Mouse (Mus musculus) C2C12 (cell line): ENCODE data around the gene 1700025G04Rik. TPM values are rescaled to one million over a fixed set of nuclear protein-coding genes. Genes with fewer than 3 reads are reported as not detected.

ENCODE experiments used
- H3K27me3 ChIP-seq: one replicate; pipeline ENCODE4 v1.6.1; 2011; ENCODE audit not compliant: control insufficient read depth, insufficient read depth, insufficient read length
- H3K36me3 ChIP-seq: one replicate; pipeline ENCODE4 v1.6.1; 2011; ENCODE audit not compliant: control insufficient read depth, insufficient read depth
- H3K4me3 ChIP-seq: one replicate; pipeline ENCODE4 v1.5.1; 2011; ENCODE audit warnings: mild to moderate bottlenecking, control low read depth; ENCODE audit not compliant: poor library complexity, insufficient read depth, severe bottlenecking
- H3K79me2 ChIP-seq: one replicate; pipeline ENCODE4 v1.6.1; 2011; ENCODE audit not compliant: control insufficient read depth, insufficient read depth
- H3K79me3 ChIP-seq: one replicate; pipeline ENCODE4 v1.6.1; 2011; ENCODE audit warnings: low read depth, control low read depth
- H3ac ChIP-seq: one replicate; pipeline ENCODE3; 2011; ENCODE audit warnings: low read depth; ENCODE audit not compliant: control insufficient read depth, insufficient read length
- CEBPB ChIP-seq: IDR thresholded peaks from one replicate; pipeline ENCODE4 v1.6.1; 2011; ENCODE audit warnings: low read depth, mild to moderate bottlenecking, control low read depth, moderate library complexity
- CTCF ChIP-seq: IDR thresholded peaks from one replicate; pipeline ENCODE4 v1.5.1; 2011; ENCODE audit not compliant: control insufficient read depth, insufficient read depth, insufficient read length
- FOSL1 ChIP-seq: IDR thresholded peaks from one replicate; pipeline ENCODE4 v1.8.0; 2011; ENCODE audit warnings: mild to moderate bottlenecking, low read length; ENCODE audit not compliant: poor library complexity, insufficient read depth, severe bottlenecking
- MAX ChIP-seq: IDR thresholded peaks from one replicate; pipeline ENCODE4 v1.6.1; 2011; ENCODE audit warnings: mild to moderate bottlenecking, control low read depth
- MYOD1 ChIP-seq: IDR thresholded peaks from one replicate; pipeline ENCODE4 v1.6.1; 2011; ENCODE audit warnings: low read depth; ENCODE audit not compliant: control insufficient read depth, insufficient read length
- MYOG ChIP-seq: IDR thresholded peaks from one replicate; pipeline ENCODE4 v1.6.1; 2011; ENCODE audit not compliant: control insufficient read depth, insufficient read length; ENCODE audit errors: extremely low read depth
- USF1 ChIP-seq: IDR thresholded peaks from one replicate; pipeline ENCODE4 v1.6.1; 2011; ENCODE audit warnings: low read depth, mild to moderate bottlenecking, control low read depth, moderate library complexity
- polyA plus RNA-seq: library from polyadenylated mRNA; unstranded; fragments of >200 nt; fragmentation: generic; extraction: Trizol; gene quantifications from one replicate; pipeline ENCODE4 v1.2.1, GENCODE M21; 2012; ENCODE audit warnings: missing spikeins

Gene 1700025G04Rik
- polyA plus RNA-seq, 1 experiment, result 2.1 TPM

DNA sequence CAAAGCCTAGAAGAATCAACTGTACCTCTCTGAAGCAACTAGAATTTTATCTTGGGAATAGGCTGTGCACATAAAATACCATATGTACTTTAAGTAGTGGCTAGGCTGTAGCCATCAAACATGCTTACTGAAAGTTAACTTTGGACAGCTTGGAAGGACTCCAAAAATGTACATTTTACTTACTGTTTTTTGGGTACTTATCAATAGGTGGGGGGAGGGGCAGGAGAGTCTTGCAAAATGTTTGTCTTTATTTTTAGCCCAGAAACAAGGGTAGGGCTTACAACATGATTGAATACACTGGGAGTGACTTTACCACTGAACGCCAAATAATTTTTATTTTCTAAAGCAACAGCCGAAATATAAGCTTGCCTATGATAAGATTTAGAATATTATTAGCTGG lies 118.3 kb downstream of the 1700025G04Rik start:
- no peaks in the 10 kb centered on the region for H3K79me2 ChIP-seq
- no peak overlapping the region for H3ac ChIP-seq
- H3K79me3 ChIP-seq, result no peaks in the 10 kb centered on the region
- TF ChIP-seq MYOG (no peak), CEBPB (no peak), MAX (no peak), USF1 (no peak)
- no peak overlapping the region for H3K4me3 ChIP-seq
- no peaks in the 10 kb centered on the region for H3K27me3 ChIP-seq
- H3K36me3 ChIP-seq, result no peaks in the 10 kb centered on the region

DNA sequence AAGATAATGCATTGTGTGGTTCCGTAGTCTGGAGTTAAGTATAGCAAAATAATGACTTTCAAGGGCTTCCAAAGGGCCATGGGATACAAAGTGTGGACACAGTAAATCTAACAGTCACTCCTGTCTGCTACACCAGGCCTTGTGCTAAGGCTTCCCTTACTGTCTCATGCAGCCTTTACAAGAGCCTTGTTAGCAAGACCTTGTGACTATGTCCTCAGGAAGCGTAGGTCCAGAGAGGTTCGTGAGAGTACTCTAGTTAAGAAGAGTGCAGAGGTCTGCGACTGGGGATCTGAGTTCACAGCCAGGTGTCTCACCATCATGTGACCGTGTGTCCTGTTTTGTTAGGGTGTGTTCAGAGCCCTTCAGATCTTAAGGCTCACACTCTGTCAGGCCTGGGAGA lies 121.8 kb downstream of the 1700025G04Rik start:
- Histone ChIP-seq H3K79me2 (no peaks in the 10 kb centered on the region), H3K79me3 (no peaks in the 10 kb centered on the region), H3K27me3 (no peaks in the 10 kb centered on the region), H3K36me3 (no peaks in the 10 kb centered on the region), H3ac (no peak overlapping the region), H3K4me3 (no peak overlapping the region)
- TF ChIP-seq CTCF (no peak), MYOG (no peak), USF1 (no peak), CEBPB (no peak)

DNA sequence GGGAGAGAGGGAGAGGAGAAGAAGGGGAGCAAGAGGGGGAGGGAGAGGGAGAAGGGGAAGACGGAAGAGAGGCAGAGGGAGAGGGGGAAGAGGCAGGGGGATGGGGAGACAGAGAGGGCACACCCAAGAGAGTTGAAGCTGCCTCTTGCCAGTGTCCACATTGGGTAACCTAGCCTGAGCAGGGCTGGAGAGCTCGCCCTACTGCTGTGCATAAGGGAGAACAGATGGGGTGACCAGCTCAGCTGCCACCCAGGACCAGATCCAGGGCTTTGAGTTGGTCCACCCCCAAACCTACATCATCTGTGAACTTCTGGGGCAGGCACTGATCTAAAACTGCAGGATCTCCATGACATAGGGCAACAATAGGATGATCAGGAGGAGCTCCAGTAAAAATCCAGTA lies 125.1 kb downstream of the 1700025G04Rik start:
- no peak overlapping the region for H3K4me3 ChIP-seq
- no peaks in the 10 kb centered on the region for H3K27me3 ChIP-seq
- no peak overlapping the region for H3ac ChIP-seq
- no peaks in the 10 kb centered on the region for H3K79me3 ChIP-seq
- no peak for TF ChIP-seq FOSL1
- no peaks in the 10 kb centered on the region for H3K79me2 ChIP-seq
- no peaks in the 10 kb centered on the region for H3K36me3 ChIP-seq

DNA sequence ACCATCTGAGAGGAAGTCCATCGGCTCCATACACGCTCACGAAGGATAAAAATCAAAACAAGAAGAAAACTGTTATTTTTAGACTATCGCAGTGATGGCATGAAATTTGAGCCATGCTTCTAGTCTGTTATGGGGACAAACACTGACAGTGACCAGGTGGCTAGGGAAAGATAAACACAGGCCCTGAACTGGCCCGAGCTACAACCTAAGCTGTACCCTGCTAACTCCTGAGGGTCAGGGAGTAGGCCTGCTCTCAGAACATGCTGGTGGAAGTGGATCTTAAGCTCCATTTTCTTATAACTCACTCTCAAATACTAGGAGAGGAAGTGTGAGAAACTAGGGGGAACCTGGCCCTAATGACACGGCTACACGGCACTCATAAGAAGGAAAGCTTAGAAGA lies 126.7 kb downstream of the 1700025G04Rik start:
- TF ChIP-seq MYOG, result no peak
- TF ChIP-seq CTCF, result no peak
- TF ChIP-seq USF1, result no peak
- TF ChIP-seq MYOD1, result no peak
- TF ChIP-seq CEBPB, result no peak
- no peak for TF ChIP-seq MAX
- TF ChIP-seq FOSL1, result no peak
- Histone ChIP-seq H3ac (no peak overlapping the region), H3K79me3 (no peaks in the 10 kb centered on the region), H3K4me3 (no peak overlapping the region), H3K36me3 (no peaks in the 10 kb centered on the region), H3K27me3 (no peaks in the 10 kb centered on the region), H3K79me2 (no peaks in the 10 kb centered on the region)

- Histone ChIP-seq H3K4me3 (no peak overlapping the region), H3K27me3 (no peaks in the 10 kb centered on the region), H3K79me2 (no peaks in the 10 kb centered on the region), H3ac (no peak overlapping the region), H3K36me3 (no peaks in the 10 kb centered on the region), H3K79me3 (no peaks in the 10 kb centered on the region)
- TF ChIP-seq USF1 (no peak), MYOG (no peak), MYOD1 (no peak), MAX (no peak), CTCF (no peak), FOSL1 (no peak)
Measured at GRCm38 (mm10) chr1:151962078-151962477, 127.8 kb downstream of the 1700025G04Rik start.

- H3K79me3 ChIP-seq, result no peaks in the 10 kb centered on the region
- H3K27me3 ChIP-seq, result no peaks in the 10 kb centered on the region
- no peak for TF ChIP-seq CEBPB
- no peak for TF ChIP-seq FOSL1
- TF ChIP-seq MYOG, result no peak
- no peak for TF ChIP-seq USF1
- TF ChIP-seq MYOD1, result no peak
- TF ChIP-seq CTCF, result no peak
- no peak for TF ChIP-seq MAX
- no peaks in the 10 kb centered on the region for H3K79me2 ChIP-seq
- H3K36me3 ChIP-seq, result no peaks in the 10 kb centered on the region
- H3K4me3 ChIP-seq, result no peak overlapping the region
- H3ac ChIP-seq, result no peak overlapping the region
Measured at GRCm38 (mm10) chr1:151961204-151961603, 128.7 kb downstream of the 1700025G04Rik start.

DNA sequence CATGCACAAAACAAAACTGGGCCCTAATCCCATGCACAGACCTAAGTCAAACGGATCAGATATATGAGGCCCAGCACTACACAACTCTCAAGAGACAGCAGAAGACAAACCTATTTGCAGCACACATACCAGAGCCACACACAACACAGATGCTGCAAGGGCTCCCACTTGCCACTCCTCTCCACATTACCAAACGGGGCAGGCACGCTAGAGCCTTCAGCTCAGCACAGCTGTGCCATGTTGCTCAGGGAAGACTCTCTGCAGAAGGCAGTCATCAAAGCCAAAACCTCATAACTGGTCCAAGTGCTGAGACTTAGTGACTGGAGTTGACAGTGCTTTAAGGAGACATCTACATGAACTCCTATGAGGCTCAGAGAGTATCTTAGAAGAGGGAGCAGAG lies 130.9 kb downstream of the 1700025G04Rik start:
- H3ac ChIP-seq, result no peak overlapping the region
- H3K27me3 ChIP-seq, result no peaks in the 10 kb centered on the region
- H3K36me3 ChIP-seq, result no peaks in the 10 kb centered on the region
- H3K79me2 ChIP-seq, result no peaks in the 10 kb centered on the region
- TF ChIP-seq MAX (no peak), CEBPB (no peak), MYOG (no peak), CTCF (no peak), MYOD1 (no peak), USF1 (no peak), FOSL1 (no peak)
- H3K4me3 ChIP-seq, result no peak overlapping the region
- H3K79me3 ChIP-seq, result no peaks in the 10 kb centered on the region
